Mouse (Mus musculus) hematopoietic stem cell, adult 5-6 weeks (primary cell): ENCODE results near the gene Gm15262. TPM values are rescaled to one million over a fixed set of nuclear protein-coding genes. Genes with fewer than 3 reads are reported as not detected.
"Not testable (repeated sequence)": the region's sequence is repeated elsewhere in the genome, so short reads cannot be mapped to it uniquely, and the experiment has no call there.

Source experiments
- ATAC-seq, 2 experiments: fragments of 125-278 bp in 1 of 2; replicated peaks in 1 of 2; 2 replicates each; pipeline ENCODE4 v1.8.0; 2016 to 2017; ENCODE audit warnings: inconsistent platforms in 2 of 2, mild to moderate bottlenecking in 2 of 2, moderate number of reproducible peaks in 2 of 2, low read depth in 1 of 2, moderate TSS enrichment in 1 of 2; ENCODE audit not compliant: low FRiP score in 2 of 2, poor library complexity in 2 of 2, severe bottlenecking in 2 of 2, insufficient read depth in 1 of 2, low TSS enrichment in 1 of 2
- total RNA-seq: library from RNA; stranded (forward); fragments of 172-1452, 232-1000 nt; gene quantifications from 2 replicates; pipeline ENCODE4 v1.2.3, GENCODE M21; 2017

Gene Gm15262
- total RNA-seq: not detected in 2 replicates

- not testable (repeated sequence) for ATAC-seq
Observed at GRCm38 (mm10) chrX:161287156-161287555, at the start of gene Gm15262. Gm15262 (plus strand) TSS chrX:161287456.

GRCm38 (mm10) chrX:161308131-161308530, 20.9 kb downstream of the Gm15262 start:
- ATAC-seq: no peak

GRCm38 (mm10) chrX:161316443-161316842, 29.2 kb downstream of the Gm15262 start:
- ATAC-seq: no peak

- no peak for ATAC-seq
Observed at GRCm38 (mm10) chrX:161370927-161371326, 83.7 kb downstream of the Gm15262 start.

- no peak for ATAC-seq
Observed at GRCm38 (mm10) chrX:161371461-161371860, 84.2 kb downstream of the Gm15262 start.

- peak in 1 of 2 experiments; percentile 32; a peak in 1 of 4 replicates for ATAC-seq
Observed at GRCm38 (mm10) chrX:161375568-161375967, 88.3 kb downstream of the Gm15262 start.

- peak in 1 of 2 experiments; percentile 37; a peak in 1 of 4 replicates for ATAC-seq
Observed at GRCm38 (mm10) chrX:161385791-161386190, 98.5 kb downstream of the Gm15262 start.

- ATAC-seq: no peak
Observed at GRCm38 (mm10) chrX:161387942-161388341, 100.7 kb downstream of the Gm15262 start.

- ATAC-seq: peak in 1 of 2 experiments; percentile 66; a peak in 2 of 4 replicates
Observed at GRCm38 (mm10) chrX:161399110-161399509, 111.9 kb downstream of the Gm15262 start.

- no peak for ATAC-seq
Observed at GRCm38 (mm10) chrX:161411151-161411550, 123.9 kb downstream of the Gm15262 start.

Other genes with a start within 250 kb of the Gm15262 start
- gene Scml2, start 170.3 kb upstream of the Gm15262 start, total RNA-seq: 5.0 and 5.6 TPM in 2 replicates